Mouse (Mus musculus) forebrain, embryonic 10.5 days (tissue): ENCODE measurements at regions not wholly inside any gene's neighbourhood (a gene's known extent, or its start where the extent isn't known, plus 50 kb on each side); places are given as distances from the start of the nearest gene placed in this dataset.

Experiments
- DNase-seq: peaks from one replicate; pipeline ENCODE4 v3.0.0-alpha.2; 2017; ENCODE audit warnings: low spot score; ENCODE audit errors: extremely low spot score
- H3K27ac ChIP-seq: fragments of 300-500 bp; sonication (generic); 2 replicates; pipeline ENCODE4 v1.5.1; 2016; ENCODE audit warnings: mild to moderate bottlenecking
- H3K27me3 ChIP-seq: fragments of 300-500 bp; sonication (generic); 2 replicates; pipeline ENCODE4 v1.6.1; 2016; ENCODE audit warnings: mild to moderate bottlenecking; ENCODE audit not compliant: poor library complexity, severe bottlenecking
- H3K36me3 ChIP-seq: fragments of 300-500 bp; sonication (generic); replicated peaks from 2 replicates; pipeline ENCODE4 v1.6.1; 2016; ENCODE audit warnings: mild to moderate bottlenecking, moderate library complexity
- H3K4me1 ChIP-seq: fragments of 300-500 bp; sonication (generic); 2 replicates; pipeline ENCODE4 v1.6.1; 2016
- H3K4me3 ChIP-seq: fragments of 300-500 bp; sonication (generic); 2 replicates; pipeline ENCODE4 v1.5.1; 2016; ENCODE audit warnings: mild to moderate bottlenecking, moderate library complexity
- H3K9me3 ChIP-seq: fragments of 300-500 bp; sonication (generic); 2 replicates; pipeline ENCODE4 v1.6.1; 2016; ENCODE audit warnings: mild to moderate bottlenecking, moderate library complexity
- WGBS: fragments of 180-500 bp; shearing (Covaris S2); methylation state at CpG from one replicate; pipeline ENCODE4 v1.1.7; 2016; 5-methylcytosine and 5-hydroxymethylcytosine counted together

DNA sequence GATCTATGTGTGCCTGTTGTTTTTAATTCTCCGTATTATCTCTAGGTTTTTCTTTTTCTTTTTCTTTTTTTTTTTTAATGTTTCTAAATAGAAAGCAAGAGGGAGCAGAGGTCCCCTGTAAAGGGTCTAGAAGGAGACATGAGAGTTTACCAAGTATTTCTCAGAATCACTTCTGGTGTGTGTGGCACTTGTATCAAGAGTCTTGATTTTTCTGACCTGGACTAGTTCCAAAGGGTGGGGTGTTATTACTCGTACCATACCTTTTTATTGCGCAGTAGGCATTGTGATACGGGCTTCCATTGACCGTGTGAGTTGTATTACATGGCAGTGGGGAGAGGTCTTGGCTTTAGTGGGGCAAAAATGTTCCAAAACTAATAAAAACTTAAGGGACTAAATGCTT is 63.2 kb upstream of the Bmp6 start:
- H3K9me3 ChIP-seq, result no peaks in the 10 kb centered on the region
- no peaks in the 10 kb centered on the region for H3K36me3 ChIP-seq
- WGBS, result 90% methylated on average over 5 of the region's 5 CpGs
- no peaks in the 10 kb centered on the region for H3K4me1 ChIP-seq
- H3K27me3 ChIP-seq, result no peaks in the 10 kb centered on the region
- H3K27ac ChIP-seq, result no peak overlapping the region
- DNase-seq, result no peak
- H3K4me3 ChIP-seq, result no peak overlapping the region

DNA sequence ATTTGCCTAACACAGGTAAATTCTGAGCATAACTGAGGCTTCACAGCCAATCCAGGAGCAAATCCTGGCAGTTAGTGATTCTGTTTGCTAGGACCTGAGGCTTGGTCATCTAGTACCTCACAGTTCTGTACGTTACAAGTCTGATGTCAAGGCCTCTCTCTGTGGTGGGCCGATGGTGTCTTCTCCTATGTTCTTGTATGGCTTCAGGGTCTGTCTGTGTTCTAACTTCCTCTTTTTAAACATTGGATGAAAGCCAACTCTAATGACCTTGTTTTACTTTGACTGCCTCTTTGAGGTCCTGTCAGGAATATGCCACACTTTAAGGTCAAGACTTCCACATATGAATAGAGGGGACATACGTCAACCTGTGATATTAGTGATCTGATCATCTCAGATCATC is 56.9 kb upstream of the Bmp6 start:
- 93% methylated on average over 3 of the region's 3 CpGs for WGBS
- no peak for DNase-seq
- no peak overlapping the region for H3K4me3 ChIP-seq
- peaks cover 12% of the 10 kb centered on the region for H3K4me1 ChIP-seq
- no peaks in the 10 kb centered on the region for H3K36me3 ChIP-seq
- H3K27me3 ChIP-seq, result no peaks in the 10 kb centered on the region
- H3K27ac ChIP-seq, result no peak overlapping the region
- no peaks in the 10 kb centered on the region for H3K9me3 ChIP-seq

DNA sequence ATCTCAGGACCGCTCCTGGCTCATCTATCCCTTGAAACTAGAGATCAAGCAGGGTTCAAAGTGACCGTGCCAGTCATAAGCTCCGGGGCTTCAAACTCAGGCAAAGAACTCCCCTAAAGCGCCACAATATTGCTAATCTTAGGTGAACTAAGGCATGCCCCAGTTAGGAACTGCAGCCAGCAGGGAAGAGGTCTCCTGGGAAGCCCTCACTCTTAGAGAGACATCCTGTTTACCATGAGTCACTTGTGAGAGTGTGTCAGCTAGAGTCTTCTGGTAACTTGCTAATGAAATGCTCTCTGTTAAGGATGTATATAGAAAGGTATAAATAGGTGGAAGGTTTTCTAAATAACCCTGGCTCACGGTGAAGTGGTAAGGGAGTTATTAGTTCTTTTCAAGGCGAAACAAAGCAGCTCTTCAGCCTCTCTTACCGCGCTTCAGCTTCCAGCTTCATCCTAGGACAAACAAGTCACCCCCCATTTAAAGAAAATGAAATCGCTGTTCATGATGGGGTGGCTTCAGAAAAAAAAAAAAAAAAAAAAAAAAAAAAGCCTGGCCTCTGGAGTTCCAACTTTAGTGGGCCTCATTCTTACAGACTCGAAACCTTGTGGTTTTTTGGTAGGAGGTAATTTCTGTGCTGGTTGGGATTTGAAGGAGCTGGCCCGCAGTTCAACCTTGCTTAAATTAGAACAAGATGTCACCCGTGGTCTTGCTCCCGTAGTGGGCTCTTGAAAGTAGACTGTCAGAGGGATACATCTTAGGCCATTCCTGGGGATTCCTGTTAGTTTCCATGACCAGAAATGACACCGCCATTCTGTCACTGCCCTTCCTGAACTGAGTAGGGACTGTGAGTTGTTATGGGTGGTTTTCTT is 56.1 kb upstream of the Bmp6 start:
- DNase-seq, result no peak
- Histone ChIP-seq H3K4me3 (no peak overlapping the region), H3K4me1 (peaks cover 12% of the 10 kb centered on the region), H3K36me3 (no peaks in the 10 kb centered on the region), H3K9me3 (no peaks in the 10 kb centered on the region), H3K27ac (no peak overlapping the region), H3K27me3 (no peaks in the 10 kb centered on the region)
- 80% methylated on average over 14 of the region's 14 CpGs for WGBS

- Histone ChIP-seq H3K36me3 (no peaks in the 10 kb centered on the region), H3K27ac (peak overlapping the region; percentile 77), H3K27me3 (no peaks in the 10 kb centered on the region), H3K9me3 (no peaks in the 10 kb centered on the region), H3K4me1 (peaks cover 12% of the 10 kb centered on the region), H3K4me3 (peak overlapping the region; percentile 34)
- WGBS, result 32% methylated on average over 21 of the region's 21 CpGs
- peak; percentile 22 for DNase-seq
Observed at GRCm38 (mm10) chr13:38290287-38290941, 54.5 kb upstream of the Bmp6 start.

- H3K36me3 ChIP-seq, result no peaks in the 10 kb centered on the region
- peaks cover 12% of the 10 kb centered on the region for H3K4me1 ChIP-seq
- no peaks in the 10 kb centered on the region for H3K27me3 ChIP-seq
- H3K9me3 ChIP-seq, result no peaks in the 10 kb centered on the region
- no peak overlapping the region for H3K27ac ChIP-seq
- H3K4me3 ChIP-seq, result no peak overlapping the region
- no peak for DNase-seq
- 88% methylated on average over 4 of the region's 4 CpGs for WGBS
Observed at GRCm38 (mm10) chr13:38291487-38291886, 53.4 kb upstream of the Bmp6 start.
